Mouse (Mus musculus) 416B (cell line): ENCODE measurements at regions not wholly inside any gene's neighbourhood (a gene's known extent, or its start where the extent isn't known, plus 50 kb on each side); places are given as distances from the start of the nearest gene placed in this dataset.

Experiments used
- DNase-seq: peaks from one replicate; pipeline ENCODE4 v3.0.0; 2011; ENCODE audit warnings: low read depth

DNA sequence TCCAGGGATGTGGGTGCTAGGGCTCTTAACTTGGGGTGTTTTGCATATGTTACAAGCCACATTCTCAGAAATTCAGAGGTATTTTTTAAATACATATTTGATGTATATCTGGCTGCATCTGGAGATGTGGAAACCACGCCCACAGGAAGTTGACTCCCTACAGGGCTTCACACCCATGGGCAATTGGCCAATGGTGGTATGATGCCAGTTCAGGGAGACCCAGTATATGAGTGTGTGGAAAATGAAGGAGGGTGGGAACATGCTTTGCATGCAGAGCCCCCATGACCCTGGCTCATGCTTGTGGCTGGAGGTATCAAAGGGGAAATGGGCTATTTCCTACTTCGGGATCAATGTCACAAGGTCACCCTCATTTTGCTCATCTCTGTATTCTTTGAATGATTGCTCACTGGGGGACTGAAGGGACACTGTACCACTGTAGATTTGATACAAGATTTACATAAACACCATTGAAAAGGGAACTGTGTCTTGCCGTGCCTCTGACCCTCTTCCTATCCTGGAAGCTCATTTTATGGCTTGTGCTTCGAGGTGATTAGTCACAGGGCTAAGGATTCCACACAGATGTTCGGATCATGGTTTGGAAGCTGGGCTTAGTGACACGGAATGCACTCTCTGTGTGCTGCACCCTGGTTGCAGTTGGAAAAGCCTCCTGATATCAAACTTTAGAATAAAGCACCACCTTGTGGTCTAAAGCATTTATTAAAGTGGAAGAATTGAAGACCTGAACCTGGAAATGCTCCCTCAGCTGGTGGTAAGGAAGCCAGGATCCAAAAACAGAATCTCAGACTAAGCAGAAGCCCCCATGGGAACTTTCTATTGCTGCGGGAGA, 56.8 kb upstream of the Edn1 start:
- peak; percentile 72 for DNase-seq

DNA sequence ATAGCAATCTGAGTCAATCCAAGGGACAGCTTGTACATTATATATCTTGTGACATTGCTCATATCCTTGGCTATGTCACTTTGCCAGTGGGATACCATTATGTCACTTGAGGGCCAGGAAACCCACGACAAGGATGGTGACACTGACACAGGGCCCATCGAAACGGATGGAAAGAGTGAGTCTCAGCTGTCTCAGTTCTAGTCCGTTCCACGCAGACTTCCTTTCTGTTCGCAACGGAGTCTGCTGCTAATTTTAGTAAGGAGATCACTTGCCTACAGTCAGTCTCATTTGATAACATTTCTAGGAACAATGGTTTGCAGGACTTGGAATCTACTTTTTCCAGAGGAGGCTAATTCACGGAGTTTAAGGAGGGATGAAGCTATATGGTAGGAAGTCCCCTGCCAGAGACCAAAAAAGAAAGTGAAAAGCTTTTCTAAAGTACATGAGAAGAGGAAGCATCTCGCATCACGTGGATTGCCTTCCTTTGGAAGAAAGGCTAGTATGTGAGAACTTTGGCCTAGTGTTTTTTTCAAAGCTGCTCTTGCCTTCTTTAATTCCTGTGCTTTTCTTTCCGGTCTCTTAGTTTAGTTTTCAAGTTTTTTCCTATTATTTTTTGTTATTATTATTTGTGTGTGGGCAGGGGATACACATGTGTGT, 55.4 kb upstream of the Edn1 start:
- DNase-seq = peak; percentile 62
